Mouse (Mus musculus): ENCODE measurements around the gene Hdac9. TPM values are rescaled to one million over a fixed set of nuclear protein-coding genes. Genes with fewer than 3 reads are reported as not detected.
A peak's percentile ranks its signal among the peaks of the same experiment; 100 is the strongest.

The Hdac9 gene
- polyA plus RNA-seq, 1 experiment from 2014 or later: 1.5 TPM

DNA sequence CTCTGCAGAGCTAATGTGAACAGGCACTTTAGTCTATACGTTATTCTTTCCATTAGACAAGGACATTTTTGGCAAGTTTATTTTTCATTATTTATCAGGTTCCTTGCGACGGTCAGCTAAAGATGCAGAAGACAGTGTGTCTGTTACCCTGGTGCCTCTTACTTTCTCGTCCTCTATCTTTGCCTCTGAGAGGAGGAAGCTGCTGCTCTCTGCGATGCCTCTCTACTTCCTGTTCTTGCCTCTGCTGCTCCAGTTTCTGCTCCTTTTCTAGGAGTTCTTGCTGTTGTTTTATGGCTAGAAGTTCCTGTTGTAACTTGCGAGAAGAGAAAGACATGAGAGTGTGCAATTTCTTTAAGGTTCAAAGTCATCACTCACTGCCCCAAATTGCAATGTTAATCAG is 484.0 kb downstream of the Hdac9 start:
- H3K4me1 ChIP-seq (replicated peaks; ENCODE audit: control insufficient read depth, insufficient read depth): no peaks in the 10 kb centered on the region
- no peak overlapping the region for H3K4me3 ChIP-seq (ENCODE audit: low read depth, low read length)
- TF ChIP-seq CTCF (IDR thresholded peaks at IDR 0.05; ENCODE audit: low read depth) (no peak), EP300 (optimal IDR thresholded peaks at IDR 0.05) (no peak)
- ATAC-seq (ENCODE audit: low FRiP score, low TSS enrichment) (no peak), DNase-seq (ENCODE audit: low spot score) (no peak)
- H3K27ac ChIP-seq (replicated peaks): no peak overlapping the region
- peak overlapping the region; percentile 15; the same call in 1 of the 2 replicates for H3K4me2 ChIP-seq (replicated peaks; ENCODE audit: low read depth)
- WGBS: 37% methylated on average over 6 of the region's 6 CpGs
- H3K27me3 ChIP-seq (ENCODE audit: control insufficient read depth, insufficient read depth, low read length): no peaks in the 10 kb centered on the region
- H3K9me3 ChIP-seq (ENCODE audit: control insufficient read depth, low read length): no peaks in the 10 kb centered on the region
- no peaks in the 10 kb centered on the region for H3K36me3 ChIP-seq (ENCODE audit: control insufficient read depth, insufficient read depth, low read length)
- no peak overlapping the region for H3K9ac ChIP-seq (ENCODE audit: low read length)

DNA sequence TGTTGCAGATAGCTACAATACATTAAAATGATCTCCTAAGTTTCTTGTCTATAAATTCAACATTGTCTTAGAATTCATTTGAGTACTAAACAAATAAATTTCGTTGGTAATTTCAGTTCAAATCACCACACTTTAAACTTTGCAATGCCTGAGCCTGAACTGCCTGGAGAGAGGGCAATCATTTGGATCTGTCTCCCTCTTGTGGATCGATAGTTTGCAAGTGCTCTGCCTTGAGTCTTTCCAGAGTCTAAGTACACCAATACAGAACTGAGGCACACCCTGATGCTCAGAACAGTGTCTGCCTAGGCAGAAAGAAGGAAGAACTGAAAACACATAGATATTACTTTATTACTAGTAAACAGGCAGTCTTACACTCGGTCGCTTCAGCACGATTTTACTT is 484.4 kb downstream of the Hdac9 start:
- peak overlapping the region; percentile 15; the same call in 1 of the 2 replicates for H3K4me2 ChIP-seq (replicated peaks; ENCODE audit: low read depth)
- no peak overlapping the region for H3K4me3 ChIP-seq (ENCODE audit: low read depth, low read length)
- H3K9me3 ChIP-seq (ENCODE audit: control insufficient read depth, low read length): no peaks in the 10 kb centered on the region
- ATAC-seq (ENCODE audit: low FRiP score, low TSS enrichment) (no peak), DNase-seq (ENCODE audit: low spot score) (no peak)
- H3K4me1 ChIP-seq (replicated peaks; ENCODE audit: control insufficient read depth, insufficient read depth): no peaks in the 10 kb centered on the region
- H3K9ac ChIP-seq (ENCODE audit: low read length): no peak overlapping the region
- H3K27me3 ChIP-seq (ENCODE audit: control insufficient read depth, insufficient read depth, low read length): no peaks in the 10 kb centered on the region
- 26% methylated on average over 5 of the region's 5 CpGs for WGBS
- no peak overlapping the region for H3K27ac ChIP-seq (replicated peaks)
- no peak for TF ChIP-seq EP300 (optimal IDR thresholded peaks at IDR 0.05)
- peak; percentile 86 for TF ChIP-seq CTCF (IDR thresholded peaks at IDR 0.05; ENCODE audit: low read depth)
- no peaks in the 10 kb centered on the region for H3K36me3 ChIP-seq (ENCODE audit: control insufficient read depth, insufficient read depth, low read length)

DNA sequence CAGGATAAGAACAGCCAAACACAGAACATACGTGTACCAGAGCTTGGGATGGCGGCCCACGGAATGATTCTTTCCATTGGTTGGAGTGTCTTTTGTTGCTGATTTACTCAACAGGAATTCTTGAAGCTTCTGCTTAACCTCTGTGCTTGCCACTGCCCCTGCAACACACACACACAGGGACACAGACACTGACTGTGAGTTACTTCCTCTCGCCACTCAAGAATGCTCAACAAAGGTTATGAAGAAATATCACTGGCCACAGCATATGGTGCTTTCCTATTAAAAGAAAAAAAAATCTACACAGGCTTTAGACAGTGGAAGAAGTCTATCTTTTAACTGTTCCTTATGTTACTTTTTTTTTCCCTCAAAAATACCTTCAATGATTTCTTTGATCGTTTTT is 485.1 kb downstream of the Hdac9 start:
- ATAC-seq (ENCODE audit: low FRiP score, low TSS enrichment) (no peak), DNase-seq (ENCODE audit: low spot score) (no peak)
- no peaks in the 10 kb centered on the region for H3K9me3 ChIP-seq (ENCODE audit: control insufficient read depth, low read length)
- no peak overlapping the region for H3K4me3 ChIP-seq (ENCODE audit: low read depth, low read length)
- H3K27me3 ChIP-seq (ENCODE audit: control insufficient read depth, insufficient read depth, low read length): no peaks in the 10 kb centered on the region
- H3K36me3 ChIP-seq (ENCODE audit: control insufficient read depth, insufficient read depth, low read length): no peaks in the 10 kb centered on the region
- TF ChIP-seq EP300 (optimal IDR thresholded peaks at IDR 0.05) (no peak), CTCF (IDR thresholded peaks at IDR 0.05; ENCODE audit: low read depth) (no peak)
- no peak overlapping the region for H3K4me2 ChIP-seq (replicated peaks; ENCODE audit: low read depth)
- H3K27ac ChIP-seq (replicated peaks): no peak overlapping the region
- 83% methylated on average over 5 of the region's 5 CpGs for whole genome bisulfite sequencing
- no peak overlapping the region for H3K9ac ChIP-seq (ENCODE audit: low read length)
- no peaks in the 10 kb centered on the region for H3K4me1 ChIP-seq (replicated peaks; ENCODE audit: control insufficient read depth, insufficient read depth)

DNA sequence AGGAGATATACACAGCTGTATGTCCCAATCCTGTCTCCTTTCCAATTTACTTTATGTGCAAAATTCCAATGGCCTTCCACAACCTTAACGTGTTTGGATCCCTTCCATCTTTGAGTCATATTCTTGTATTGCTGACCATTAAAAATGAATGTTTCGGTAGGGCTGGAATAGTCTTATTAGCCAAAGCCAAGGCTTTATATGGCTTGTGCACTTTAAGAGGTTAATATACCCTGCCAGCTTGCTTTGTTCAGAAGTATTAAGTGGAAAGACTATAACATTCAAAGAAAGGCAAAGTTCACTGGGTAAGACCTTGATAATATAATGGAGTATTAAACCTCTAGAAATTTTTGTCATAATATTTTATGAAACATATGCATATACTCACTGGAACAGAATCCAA is 491.4 kb downstream of the Hdac9 start:
- Histone ChIP-seq H3K9ac (ENCODE audit: low read length) (no peak overlapping the region), H3K9me3 (ENCODE audit: control insufficient read depth, low read length) (no peaks in the 10 kb centered on the region), H3K4me1 (replicated peaks; ENCODE audit: control insufficient read depth, insufficient read depth) (no peaks in the 10 kb centered on the region), H3K4me2 (replicated peaks; ENCODE audit: low read depth) (no peak overlapping the region), H3K36me3 (ENCODE audit: control insufficient read depth, insufficient read depth, low read length) (no peaks in the 10 kb centered on the region), H3K27me3 (ENCODE audit: control insufficient read depth, insufficient read depth, low read length) (no peaks in the 10 kb centered on the region), H3K4me3 (ENCODE audit: low read depth, low read length) (no peak overlapping the region), H3K27ac (replicated peaks) (no peak overlapping the region)
- TF ChIP-seq EP300 (optimal IDR thresholded peaks at IDR 0.05) (no peak), CTCF (IDR thresholded peaks at IDR 0.05; ENCODE audit: low read depth) (no peak)
- DNase-seq (ENCODE audit: low spot score): no peak
- no peak for ATAC-seq (ENCODE audit: low FRiP score, low TSS enrichment)
- WGBS: 74% methylated on average over 2 of the region's 2 CpGs

DNA sequence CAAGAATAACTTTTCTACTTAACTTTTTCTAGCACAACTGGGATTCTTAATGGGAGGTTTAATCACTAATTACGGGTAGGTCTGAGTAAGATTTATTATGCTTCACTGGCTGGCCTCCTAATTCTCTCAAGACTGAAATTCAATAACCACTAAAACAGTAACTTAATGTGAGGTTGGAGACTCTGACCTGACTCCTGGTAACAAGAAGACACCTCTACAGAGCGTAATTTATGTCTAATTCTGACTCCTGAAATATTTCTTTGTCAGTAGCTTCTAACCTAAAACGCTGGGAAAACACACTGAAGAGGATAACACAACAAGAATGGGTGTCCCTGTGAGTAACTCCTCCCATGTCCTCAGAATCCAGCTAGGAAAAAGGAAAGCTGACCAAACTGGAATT is 508.8 kb downstream of the Hdac9 start:
- H3K27me3 ChIP-seq (ENCODE audit: control insufficient read depth, insufficient read depth, low read length): no peaks in the 10 kb centered on the region
- H3K27ac ChIP-seq (replicated peaks): no peak overlapping the region
- no peaks in the 10 kb centered on the region for H3K9me3 ChIP-seq (ENCODE audit: control insufficient read depth, low read length)
- H3K4me3 ChIP-seq (ENCODE audit: low read depth, low read length): no peak overlapping the region
- H3K9ac ChIP-seq (ENCODE audit: low read length): no peak overlapping the region
- DNase-seq (ENCODE audit: low spot score): no peak
- no peak for ATAC-seq (ENCODE audit: low FRiP score, low TSS enrichment)
- TF ChIP-seq CTCF (IDR thresholded peaks at IDR 0.05; ENCODE audit: low read depth): no peak
- TF ChIP-seq EP300 (optimal IDR thresholded peaks at IDR 0.05): no peak
- no peak overlapping the region for H3K4me2 ChIP-seq (replicated peaks; ENCODE audit: low read depth)
- no peaks in the 10 kb centered on the region for H3K4me1 ChIP-seq (replicated peaks; ENCODE audit: control insufficient read depth, insufficient read depth)
- WGBS: 55% methylated on average over 3 of the region's 3 CpGs
- H3K36me3 ChIP-seq (ENCODE audit: control insufficient read depth, insufficient read depth, low read length): no peaks in the 10 kb centered on the region

DNA sequence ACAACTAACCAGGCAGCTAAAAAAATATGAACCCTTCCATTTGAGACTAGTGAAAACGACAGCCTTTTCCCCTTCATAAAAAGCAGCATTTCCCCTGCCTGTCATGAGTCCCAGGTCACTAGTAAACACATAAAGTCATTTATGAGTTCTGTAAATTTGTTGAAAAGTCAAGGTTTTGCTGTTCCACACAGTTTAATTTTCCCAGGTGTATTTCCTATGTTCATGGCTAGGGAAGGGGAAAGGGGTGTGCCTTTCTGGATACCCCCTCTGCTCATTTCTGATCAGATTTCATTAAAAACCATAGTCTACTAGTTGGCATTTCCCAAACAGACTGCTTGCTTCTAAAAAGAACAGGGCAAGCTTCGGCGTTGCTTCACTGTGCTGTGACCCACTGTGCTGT is 509.8 kb downstream of the Hdac9 start:
- Histone ChIP-seq H3K9ac (ENCODE audit: low read length) (no peak overlapping the region), H3K4me3 (ENCODE audit: low read depth, low read length) (no peak overlapping the region), H3K9me3 (ENCODE audit: control insufficient read depth, low read length) (no peaks in the 10 kb centered on the region), H3K27ac (replicated peaks) (no peak overlapping the region), H3K36me3 (ENCODE audit: control insufficient read depth, insufficient read depth, low read length) (no peaks in the 10 kb centered on the region), H3K27me3 (ENCODE audit: control insufficient read depth, insufficient read depth, low read length) (no peaks in the 10 kb centered on the region), H3K4me2 (replicated peaks; ENCODE audit: low read depth) (no peak overlapping the region), H3K4me1 (replicated peaks; ENCODE audit: control insufficient read depth, insufficient read depth) (no peaks in the 10 kb centered on the region)
- no peak for ATAC-seq (ENCODE audit: low FRiP score, low TSS enrichment)
- TF ChIP-seq CTCF (IDR thresholded peaks at IDR 0.05; ENCODE audit: low read depth) (no peak), EP300 (optimal IDR thresholded peaks at IDR 0.05) (no peak)
- no peak for DNase-seq (ENCODE audit: low spot score)
- WGBS: 81% methylated on average over 3 of the region's 3 CpGs

Data from stomach, postnatal 0 days (tissue).